Mouse (Mus musculus) inflammation-experienced regulatory T-cells, adult 6 months (primary cell): Measurements from ENCODE around the gene Ccdc54. TPM values are rescaled to one million over a fixed set of nuclear protein-coding genes. Genes with fewer than 3 reads are reported as not detected.

ENCODE experiments used
- polyA plus RNA-seq, 3 experiments: library from polyadenylated mRNA; unstranded; fragments of 100-300 nt; shearing (Covaris generic); gene quantifications; one replicate each; pipeline ENCODE4 v1.2.1; 2017

Gene Ccdc54
- polyA plus RNA-seq, 3 experiments from 2014 or later = not detected

Other genes with a start within 250 kb of the Ccdc54 start
- 10 to 100 TPM; 35.6 to 55.1 (median 54.8) TPM for gene Bbx, start 158.8 kb downstream of the Ccdc54 start, polyA plus RNA-seq